Mouse (Mus musculus) heart, embryonic 15.5 days (tissue): ENCODE measurements around the gene Pid1. TPM values are rescaled to one million over a fixed set of nuclear protein-coding genes. Genes with fewer than 3 reads are reported as not detected.
"Not testable (repeated sequence)": the region's sequence is repeated elsewhere in the genome, so short reads cannot be mapped to it uniquely, and the experiment has no call there.

Source experiments
- ATAC-seq: fragments of 200-750 bp; cut with Nextera tagmentation; replicated peaks from 2 replicates; pipeline ENCODE4 v1.8.0; 2017; ENCODE audit warnings: low read depth, moderate TSS enrichment; ENCODE audit not compliant: insufficient number of reproducible peaks, insufficient read depth, low FRiP score
- H3K27ac ChIP-seq: fragments of 300-500 bp; sonication (generic); 2 replicates; pipeline ENCODE4 v1.5.1; 2015; ENCODE audit warnings: mild to moderate bottlenecking, inconsistent platforms
- H3K27me3 ChIP-seq: fragments of 300-500 bp; sonication (generic); 2 replicates; pipeline ENCODE4 v1.6.1; 2015; ENCODE audit warnings: inconsistent platforms
- H3K36me3 ChIP-seq: fragments of 300-500 bp; sonication (generic); 2 replicates; pipeline ENCODE4 v1.6.1; 2015; ENCODE audit warnings: mild to moderate bottlenecking, inconsistent platforms
- H3K4me1 ChIP-seq: fragments of 300-500 bp; sonication (generic); replicated peaks from 2 replicates; pipeline ENCODE4 v1.6.1; 2015; ENCODE audit warnings: inconsistent platforms
- H3K4me2 ChIP-seq: fragments of 300-500 bp; sonication (generic); 2 replicates; pipeline ENCODE4 v1.6.1; 2015; ENCODE audit warnings: inconsistent platforms, mild to moderate bottlenecking, moderate library complexity
- H3K4me3 ChIP-seq: fragments of 300-500 bp; sonication (generic); 2 replicates; pipeline ENCODE4 v1.5.1; 2015; ENCODE audit warnings: mild to moderate bottlenecking, inconsistent platforms
- H3K9ac ChIP-seq: fragments of 300-500 bp; sonication (generic); 2 replicates; pipeline ENCODE4 v1.6.1; 2015; ENCODE audit warnings: mild to moderate bottlenecking, inconsistent platforms
- H3K9me3 ChIP-seq: fragments of 300-500 bp; sonication (generic); replicated peaks from 2 replicates; pipeline ENCODE4 v1.6.1; 2016; ENCODE audit warnings: inconsistent platforms
- WGBS: fragments of 180-500 bp; shearing (Covaris S2); methylation state at CpG from one replicate; pipeline ENCODE4 v1.1.7; 2015; ENCODE audit warnings: mixed read lengths; 5-methylcytosine and 5-hydroxymethylcytosine counted together
- polyA plus RNA-seq: library from polyadenylated mRNA; unstranded; fragments of >200 nt; fragmentation: Nextera tagmentation; extraction: Ambion mirVana; gene quantifications from 2 replicates; pipeline ENCODE4 v1.2.1, GENCODE M21; 2015

Gene Pid1
- polyA plus RNA-seq, 1 experiment from 2014 or later: 9.9 TPM

DNA sequence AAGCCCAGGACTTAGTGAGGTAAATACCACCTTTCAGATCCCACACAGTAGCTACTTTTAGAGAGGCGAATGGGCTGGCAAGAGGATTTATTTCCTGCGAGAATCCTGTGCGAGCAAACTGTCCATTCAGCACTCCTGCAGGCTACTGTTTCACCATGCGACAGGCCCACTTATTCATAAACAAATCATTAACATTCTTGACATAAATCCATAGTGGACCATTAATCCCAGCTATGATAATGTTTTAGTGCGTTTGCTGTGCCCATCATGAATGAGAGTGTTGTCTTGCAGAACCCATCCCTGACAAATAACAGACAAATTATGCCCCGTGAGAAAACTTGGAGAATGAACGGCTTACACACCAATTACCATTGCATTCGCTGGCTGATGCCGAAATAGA is 152.5 kb downstream of the Pid1 start:
- WGBS: 66% methylated on average over 9 of the region's 9 CpGs
- H3K9me3 ChIP-seq: no peaks in the 10 kb centered on the region
- H3K36me3 ChIP-seq: no peaks in the 10 kb centered on the region
- no peak overlapping the region for H3K27ac ChIP-seq
- no peak overlapping the region for H3K4me2 ChIP-seq
- H3K9ac ChIP-seq: no peak overlapping the region
- no peaks in the 10 kb centered on the region for H3K4me1 ChIP-seq
- no peak for ATAC-seq
- H3K27me3 ChIP-seq: no peaks in the 10 kb centered on the region
- no peak overlapping the region for H3K4me3 ChIP-seq

DNA sequence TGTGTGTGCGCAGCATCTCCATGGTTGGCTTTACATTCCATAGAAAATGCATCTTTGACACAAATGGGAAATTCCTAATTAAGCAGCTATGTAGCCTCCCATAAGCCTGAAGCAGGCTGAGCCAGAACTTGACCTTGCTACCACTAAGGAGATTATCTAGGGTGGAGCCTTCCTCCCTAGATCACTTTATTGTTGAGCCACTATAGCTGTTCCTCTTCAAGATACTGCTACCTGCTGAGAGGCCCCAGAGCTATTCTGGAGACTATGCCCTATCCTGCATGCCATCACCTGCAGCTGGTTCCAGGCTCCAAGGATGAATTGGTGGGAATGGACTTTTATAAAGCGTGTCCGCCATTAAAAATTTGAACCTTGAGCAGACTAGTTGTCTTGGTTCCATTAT is 158.2 kb downstream of the Pid1 start:
- not testable (repeated sequence) for H3K4me2 ChIP-seq

DNA sequence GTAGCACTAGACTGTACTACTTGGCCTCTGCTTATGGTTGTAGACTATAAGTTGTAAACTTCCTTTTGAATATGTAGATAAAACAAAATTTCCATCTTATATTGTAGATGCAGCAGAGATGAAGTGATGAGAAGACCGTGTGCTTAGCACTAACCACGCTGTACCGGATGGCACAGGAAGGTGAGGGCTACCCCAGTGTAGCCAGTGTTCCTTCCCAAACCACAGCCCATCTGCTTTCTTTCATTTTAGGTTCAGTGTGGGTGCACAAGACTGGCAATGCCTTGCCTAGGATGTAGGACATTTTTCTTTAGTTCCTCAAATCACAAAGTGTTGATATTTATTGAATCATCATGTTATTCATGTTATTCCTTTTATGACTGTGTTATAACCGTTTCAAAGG is 160.5 kb downstream of the Pid1 start:
- H3K36me3 ChIP-seq: no peaks in the 10 kb centered on the region
- no peaks in the 10 kb centered on the region for H3K9me3 ChIP-seq
- no peak overlapping the region for H3K9ac ChIP-seq
- H3K27me3 ChIP-seq: no peaks in the 10 kb centered on the region
- no peak overlapping the region for H3K27ac ChIP-seq
- no peaks in the 10 kb centered on the region for H3K4me1 ChIP-seq
- 71% methylated on average over 4 of the region's 4 CpGs for WGBS
- no peak overlapping the region for H3K4me2 ChIP-seq
- ATAC-seq: no peak
- H3K4me3 ChIP-seq: no peak overlapping the region

More for the DNA sequence above, 158.2 kb downstream of the Pid1 start:
- not testable (repeated sequence) for H3K9me3 ChIP-seq, H3K27ac ChIP-seq, H3K4me1 ChIP-seq, H3K27me3 ChIP-seq, ATAC-seq, H3K4me3 ChIP-seq, H3K9ac ChIP-seq, H3K36me3 ChIP-seq
- 94% methylated on average over 3 of the region's 3 CpGs for WGBS

DNA sequence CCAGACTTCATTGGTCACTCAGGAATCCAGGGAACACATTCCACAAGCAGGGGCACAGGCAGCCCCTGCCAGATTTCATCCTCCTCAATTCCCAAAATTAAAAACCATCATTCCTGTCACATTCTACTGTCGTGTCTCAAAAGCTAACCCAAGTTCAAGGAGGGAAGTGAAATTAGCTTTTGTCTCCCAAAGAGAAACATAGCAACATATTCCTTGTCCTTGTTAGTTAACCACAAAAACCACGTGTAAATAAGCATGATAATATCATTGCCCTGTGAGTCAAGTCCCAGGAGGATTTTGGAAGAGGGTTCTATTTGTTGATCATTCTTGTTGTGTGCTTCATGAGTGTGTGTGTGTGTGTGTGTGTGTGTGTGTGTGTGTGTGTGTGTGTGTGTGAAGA is 164.1 kb downstream of the Pid1 start:
- ATAC-seq: no peak
- Histone ChIP-seq H3K27me3 (no peaks in the 10 kb centered on the region), H3K4me3 (no peak overlapping the region), H3K27ac (no peak overlapping the region), H3K36me3 (no peaks in the 10 kb centered on the region), H3K4me1 (no peaks in the 10 kb centered on the region), H3K4me2 (no peak overlapping the region), H3K9me3 (no peaks in the 10 kb centered on the region), H3K9ac (no peak overlapping the region)
- WGBS: 51% methylated on average over 2 of the region's 2 CpGs

DNA sequence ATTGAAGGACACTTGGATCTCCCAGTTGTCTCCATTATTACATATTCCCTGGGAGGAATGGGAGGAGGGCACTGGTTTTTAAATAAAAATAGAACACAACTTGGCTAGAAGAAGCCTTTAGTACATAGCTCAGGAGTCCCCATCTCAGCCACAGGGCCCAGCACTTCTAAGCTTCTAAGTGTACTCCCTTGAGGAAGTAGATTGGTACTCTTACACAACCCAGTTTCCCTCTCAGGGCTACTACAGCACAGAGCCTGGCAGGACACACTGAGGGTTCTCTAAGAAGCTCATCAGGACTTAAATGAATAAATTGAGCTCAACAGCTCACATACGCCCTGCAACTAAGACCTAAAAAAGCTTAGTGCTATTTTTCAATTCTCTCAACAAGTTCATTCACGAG is 165.1 kb downstream of the Pid1 start:
- H3K4me2 ChIP-seq: no peak overlapping the region
- H3K36me3 ChIP-seq: no peaks in the 10 kb centered on the region
- H3K27ac ChIP-seq: no peak overlapping the region
- ATAC-seq: no peak
- H3K9ac ChIP-seq: no peak overlapping the region
- WGBS: 81% methylated on average over 2 of the region's 2 CpGs
- no peaks in the 10 kb centered on the region for H3K9me3 ChIP-seq
- H3K4me1 ChIP-seq: no peaks in the 10 kb centered on the region
- no peaks in the 10 kb centered on the region for H3K27me3 ChIP-seq
- H3K4me3 ChIP-seq: no peak overlapping the region

DNA sequence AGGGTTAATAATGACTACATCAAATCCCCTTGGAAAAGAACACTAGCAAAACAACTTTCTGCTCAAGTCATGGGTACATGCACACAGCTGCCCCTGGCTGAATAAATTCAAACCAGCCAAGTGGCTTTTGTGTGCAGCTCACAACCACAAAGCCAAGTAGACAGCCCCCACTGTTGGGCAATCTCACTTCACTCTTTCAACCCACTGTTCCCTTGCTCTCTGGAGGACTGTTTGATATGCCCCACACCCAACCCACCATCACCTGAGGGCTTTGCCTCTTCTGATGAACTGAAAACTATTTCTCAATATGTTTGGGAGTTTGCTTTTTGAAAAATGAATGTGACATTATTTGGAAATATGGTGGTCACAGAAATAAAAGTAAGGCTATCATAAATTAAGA is 171.8 kb downstream of the Pid1 start:
- Histone ChIP-seq H3K9ac (no peak overlapping the region), H3K36me3 (no peaks in the 10 kb centered on the region), H3K4me2 (no peak overlapping the region), H3K4me3 (no peak overlapping the region), H3K4me1 (no peaks in the 10 kb centered on the region), H3K9me3 (no peaks in the 10 kb centered on the region), H3K27ac (no peak overlapping the region), H3K27me3 (no peaks in the 10 kb centered on the region)
- no peak for ATAC-seq

DNA sequence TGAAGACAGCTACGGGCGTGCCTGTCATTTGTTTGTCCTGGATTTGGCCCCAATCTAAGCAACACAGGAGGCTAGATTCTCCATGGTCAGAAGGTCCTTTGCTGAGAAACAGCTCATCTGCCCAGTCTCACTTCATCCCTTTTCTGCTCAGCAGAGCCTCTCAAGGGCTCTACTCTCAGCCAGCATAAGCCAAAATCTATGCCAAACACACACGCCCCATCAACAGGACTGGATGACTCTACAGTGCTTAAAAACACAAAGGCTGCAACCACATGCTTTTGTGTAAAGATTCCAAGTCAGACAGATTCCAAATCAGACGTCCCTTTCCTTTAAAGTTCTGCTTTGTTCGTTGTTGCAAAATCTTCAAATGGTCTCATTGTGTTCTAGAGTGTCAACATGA is 174.5 kb downstream of the Pid1 start:
- no peaks in the 10 kb centered on the region for H3K36me3 ChIP-seq
- no peaks in the 10 kb centered on the region for H3K4me1 ChIP-seq
- no peak for ATAC-seq
- H3K4me3 ChIP-seq: no peak overlapping the region
- 75% methylated on average over 5 of the region's 5 CpGs for WGBS
- H3K9ac ChIP-seq: no peak overlapping the region
- no peaks in the 10 kb centered on the region for H3K9me3 ChIP-seq
- no peak overlapping the region for H3K27ac ChIP-seq
- no peaks in the 10 kb centered on the region for H3K27me3 ChIP-seq
- H3K4me2 ChIP-seq: no peak overlapping the region

DNA sequence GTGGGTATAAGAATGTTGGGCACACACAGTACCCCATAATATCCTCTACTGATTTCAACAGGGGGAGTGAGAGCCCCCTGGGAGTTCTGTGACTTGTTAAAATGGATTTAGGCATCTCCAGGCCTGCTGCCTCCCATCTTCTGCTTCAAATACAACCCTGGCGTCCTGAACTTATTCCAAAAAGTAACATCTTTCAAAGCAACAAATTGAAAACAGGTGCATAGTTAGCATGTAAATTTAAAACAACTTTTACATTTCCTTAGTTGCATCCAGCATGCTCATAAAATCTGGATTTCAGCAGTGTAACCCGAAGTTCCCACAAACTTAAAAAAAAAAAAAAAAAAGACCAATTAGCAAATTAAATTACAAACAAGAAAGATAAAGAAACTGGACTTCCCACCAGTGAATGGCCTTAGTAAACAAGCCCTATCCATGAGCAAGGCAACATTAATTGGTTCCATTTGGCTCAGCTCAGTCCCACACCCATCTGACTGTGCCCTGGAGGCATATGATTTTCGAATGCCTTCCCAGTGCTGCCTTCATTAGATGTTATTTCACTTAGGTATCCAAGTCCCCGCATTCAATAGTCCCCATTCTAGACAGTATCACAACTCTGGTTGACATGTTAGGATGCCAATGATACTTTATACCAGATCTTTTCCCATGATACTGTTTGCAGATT is 177.1 kb downstream of the Pid1 start:
- 70% methylated on average over 4 of the region's 4 CpGs for WGBS
- no peak overlapping the region for H3K9ac ChIP-seq
- no peaks in the 10 kb centered on the region for H3K9me3 ChIP-seq
- no peak overlapping the region for H3K4me3 ChIP-seq
- no peaks in the 10 kb centered on the region for H3K4me1 ChIP-seq
- ATAC-seq: no peak
- H3K27ac ChIP-seq: no peak overlapping the region
- H3K4me2 ChIP-seq: no peak overlapping the region
- no peaks in the 10 kb centered on the region for H3K27me3 ChIP-seq
- no peaks in the 10 kb centered on the region for H3K36me3 ChIP-seq

DNA sequence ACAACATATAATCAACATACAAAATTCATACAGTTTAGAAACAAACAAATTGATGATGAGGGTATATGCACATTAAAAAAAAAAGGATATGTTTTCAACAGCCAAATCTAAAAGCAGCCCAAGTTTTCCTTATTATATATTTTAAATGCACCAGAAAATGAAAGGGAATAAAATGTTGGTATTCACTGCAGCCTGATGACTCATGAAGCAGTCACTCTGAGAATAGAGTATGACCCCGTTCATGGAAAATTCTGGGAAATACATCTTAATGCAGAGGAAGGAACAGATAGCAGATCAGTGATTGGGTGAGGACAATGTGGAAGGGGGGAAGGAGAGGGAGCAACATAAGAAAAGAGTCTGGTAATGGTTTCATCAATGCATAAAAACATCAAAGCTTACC is 186.3 kb downstream of the Pid1 start:
- H3K4me1 ChIP-seq: no peaks in the 10 kb centered on the region
- WGBS: 40% methylated on average over 1 of the region's 1 CpGs
- no peak overlapping the region for H3K4me2 ChIP-seq
- H3K27me3 ChIP-seq: no peaks in the 10 kb centered on the region
- H3K4me3 ChIP-seq: no peak overlapping the region
- H3K36me3 ChIP-seq: no peaks in the 10 kb centered on the region
- H3K27ac ChIP-seq: no peak overlapping the region
- H3K9ac ChIP-seq: no peak overlapping the region
- H3K9me3 ChIP-seq: no peaks in the 10 kb centered on the region
- ATAC-seq: no peak

DNA sequence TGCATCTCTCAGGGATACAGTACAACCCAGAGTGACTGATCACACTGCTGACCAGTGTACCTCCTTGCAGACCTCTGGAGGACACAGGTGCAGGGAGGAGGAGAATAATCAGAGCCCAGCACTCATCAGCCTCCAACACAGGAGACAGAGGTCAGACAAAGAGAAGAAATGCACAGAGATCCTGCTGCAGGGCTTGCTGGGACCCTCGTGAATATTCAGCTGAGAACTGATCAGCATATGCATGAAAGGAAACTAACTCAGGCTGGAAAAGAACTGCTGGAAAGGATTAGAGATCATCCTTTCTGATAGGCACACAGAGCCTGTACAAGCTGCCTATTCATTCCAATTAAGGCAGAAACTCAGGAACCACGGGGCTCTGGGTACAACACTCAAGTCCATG is 186.9 kb downstream of the Pid1 start:
- H3K9me3 ChIP-seq: no peaks in the 10 kb centered on the region
- no peak overlapping the region for H3K9ac ChIP-seq
- WGBS: 28% methylated on average over 2 of the region's 2 CpGs
- no peaks in the 10 kb centered on the region for H3K36me3 ChIP-seq
- H3K4me1 ChIP-seq: no peaks in the 10 kb centered on the region
- H3K27ac ChIP-seq: no peak overlapping the region
- no peak overlapping the region for H3K4me2 ChIP-seq
- ATAC-seq: no peak
- no peaks in the 10 kb centered on the region for H3K27me3 ChIP-seq
- H3K4me3 ChIP-seq: no peak overlapping the region

DNA sequence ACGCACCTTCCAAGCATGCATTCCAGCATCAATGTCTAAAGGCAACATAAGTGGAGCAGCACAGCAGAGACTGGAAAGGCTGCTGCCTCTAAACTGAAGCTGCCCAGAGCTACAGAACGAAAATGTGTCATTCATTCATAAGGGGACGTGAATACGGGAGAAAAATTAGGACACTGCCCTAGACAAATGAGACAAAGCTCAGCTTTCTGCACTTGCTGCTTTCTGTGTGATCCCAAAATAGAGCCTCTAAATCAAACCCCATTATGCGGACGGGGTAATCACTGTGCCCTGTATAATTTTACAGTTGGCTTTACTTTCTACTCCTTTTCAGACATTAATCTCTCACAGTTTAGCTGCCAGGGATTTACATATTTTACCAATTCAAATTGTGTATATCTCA is 191.0 kb downstream of the Pid1 start:
- no peak for ATAC-seq
- no peaks in the 10 kb centered on the region for H3K4me1 ChIP-seq

DNA sequence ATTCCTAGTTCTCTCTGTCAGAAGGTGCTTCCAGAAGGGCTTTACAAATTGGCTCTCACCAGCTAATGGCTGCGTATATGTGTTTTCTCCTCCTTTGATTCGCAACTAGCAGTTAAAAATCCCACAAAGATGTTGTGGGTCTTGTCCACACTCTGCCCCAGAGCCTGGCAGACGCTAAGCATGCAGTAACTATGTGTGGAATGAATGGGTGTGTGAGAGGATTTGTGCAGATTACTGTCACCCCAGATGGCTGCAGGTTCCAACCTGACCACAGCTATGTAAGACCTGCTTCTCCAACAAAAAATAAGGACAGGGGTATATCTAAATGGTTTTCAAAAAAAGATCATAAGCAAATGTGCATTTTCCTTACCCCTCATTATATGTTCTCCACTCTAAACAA is 206.2 kb downstream of the Pid1 start:
- WGBS: 60% methylated on average over 3 of the region's 3 CpGs
- ATAC-seq: no peak
- H3K27me3 ChIP-seq: no peaks in the 10 kb centered on the region

More for the DNA sequence above, 191.0 kb downstream of the Pid1 start:
- Histone ChIP-seq H3K4me2 (no peak overlapping the region), H3K27ac (no peak overlapping the region), H3K36me3 (no peaks in the 10 kb centered on the region), H3K9ac (no peak overlapping the region), H3K27me3 (no peaks in the 10 kb centered on the region), H3K4me3 (no peak overlapping the region), H3K9me3 (no peaks in the 10 kb centered on the region)
- 77% methylated on average over 6 of the region's 6 CpGs for WGBS

More for the DNA sequence above, 206.2 kb downstream of the Pid1 start:
- Histone ChIP-seq H3K36me3 (no peaks in the 10 kb centered on the region), H3K9ac (no peak overlapping the region), H3K9me3 (no peaks in the 10 kb centered on the region), H3K4me1 (no peaks in the 10 kb centered on the region), H3K27ac (no peak overlapping the region), H3K4me2 (no peak overlapping the region), H3K4me3 (no peak overlapping the region)
